Mouse (Mus musculus) MEL (cell line): ENCODE measurements at regions not wholly inside any gene's neighbourhood (a gene's known extent, or its start where the extent isn't known, plus 50 kb on each side); places are given as distances from the start of the nearest gene placed in this dataset.
"Not testable (repeated sequence)": the region's sequence is repeated elsewhere in the genome, so short reads cannot be mapped to it uniquely, and the experiment has no call there.

ENCODE experiments used
- BHLHE40 ChIP-seq: IDR thresholded peaks from 2 replicates; pipeline ENCODE4 v1.6.1; 2012; ENCODE audit warnings: low read depth, mild to moderate bottlenecking, inconsistent platforms, low read length, improper control_type of control experiment, borderline replicate concordance
- CHD2 ChIP-seq: IDR thresholded peaks from 2 replicates; pipeline ENCODE4 v1.6.1; 2011; ENCODE audit warnings: low read length, improper control_type of control experiment
- CTCF ChIP-seq, 3 experiments: IDR thresholded peaks in 2 of 3; conservative IDR thresholded peaks in 1 of 3; 2 replicates each; pipeline ENCODE4 v1.5.1; 2011 to 2012; ENCODE audit warnings: low read length in 3 of 3, low read depth in 2 of 3, mild to moderate bottlenecking in 2 of 3, improper control_type of control experiment in 1 of 3, inconsistent platforms in 1 of 3, mixed read lengths in 1 of 3, moderate library complexity in 1 of 3; ENCODE audit not compliant: control insufficient read depth in 1 of 3, insufficient read depth in 1 of 3, poor library complexity in 1 of 3, severe bottlenecking in 1 of 3
- E2F4 ChIP-seq: IDR thresholded peaks from 2 replicates; pipeline ENCODE4 v1.6.1; 2011; ENCODE audit warnings: low read depth, low read length, improper control_type of control experiment, borderline replicate concordance
- EP300 ChIP-seq, 2 experiments: IDR thresholded peaks; 2 replicates each; pipeline ENCODE4 v1.6.1; 2011; ENCODE audit warnings: improper control_type of control experiment in 2 of 2, low read length in 2 of 2, low read depth in 1 of 2, mild to moderate bottlenecking in 1 of 2
- KAT2A ChIP-seq: conservative IDR thresholded peaks from 2 replicates; pipeline ENCODE4 v1.6.1; 2012; ENCODE audit warnings: low read depth, low read length, improper control_type of control experiment, inconsistent platforms
- MAFK ChIP-seq: IDR thresholded peaks from 2 replicates; pipeline ENCODE4 v1.6.1; 2011; ENCODE audit warnings: low read depth, mild to moderate bottlenecking, low read length, improper control_type of control experiment, borderline replicate concordance
- NELFE ChIP-seq: IDR thresholded peaks from 2 replicates; pipeline ENCODE4 v1.6.1; 2011; ENCODE audit warnings: low read depth, low read length, improper control_type of control experiment
- POLR2A ChIP-seq, 2 experiments: IDR thresholded peaks; 2 replicates each; pipeline ENCODE4 v1.6.1; 2011 to 2012; ENCODE audit warnings: low read length in 2 of 2, mild to moderate bottlenecking in 2 of 2, control low read depth in 1 of 2, improper control_type of control experiment in 1 of 2, low read depth in 1 of 2, moderate library complexity in 1 of 2; ENCODE audit not compliant: control insufficient read depth in 1 of 2, insufficient read depth in 1 of 2, poor library complexity in 1 of 2
- POLR2AphosphoS5 ChIP-seq: IDR thresholded peaks from 2 replicates; pipeline ENCODE4 v1.6.1; 2012; ENCODE audit warnings: low read depth, borderline replicate concordance, mild to moderate bottlenecking, inconsistent platforms, low read length, moderate library complexity, mixed read lengths
- RCOR1 ChIP-seq: IDR thresholded peaks from 2 replicates; pipeline ENCODE4 v1.6.1; 2012; ENCODE audit warnings: low read depth, mild to moderate bottlenecking, inconsistent platforms, low read length, improper control_type of control experiment
- USF1 ChIP-seq: IDR thresholded peaks from 2 replicates; pipeline ENCODE4 v1.6.1; 2014; ENCODE audit warnings: low read depth, mild to moderate bottlenecking, inconsistent platforms, low read length, improper control_type of control experiment, moderate library complexity
- USF2 ChIP-seq, 2 experiments: IDR thresholded peaks; 2 replicates each; pipeline ENCODE4 v1.6.1; 2011 to 2012; ENCODE audit warnings: improper control_type of control experiment in 2 of 2, low read length in 2 of 2, borderline replicate concordance in 1 of 2, inconsistent platforms in 1 of 2, low read depth in 1 of 2, mild to moderate bottlenecking in 1 of 2; ENCODE audit not compliant: insufficient read depth in 1 of 2
- ZC3H11A ChIP-seq: IDR thresholded peaks from 2 replicates; pipeline ENCODE4 v1.6.1; 2012; ENCODE audit warnings: low read depth, mild to moderate bottlenecking, inconsistent platforms, low read length, improper control_type of control experiment

DNA sequence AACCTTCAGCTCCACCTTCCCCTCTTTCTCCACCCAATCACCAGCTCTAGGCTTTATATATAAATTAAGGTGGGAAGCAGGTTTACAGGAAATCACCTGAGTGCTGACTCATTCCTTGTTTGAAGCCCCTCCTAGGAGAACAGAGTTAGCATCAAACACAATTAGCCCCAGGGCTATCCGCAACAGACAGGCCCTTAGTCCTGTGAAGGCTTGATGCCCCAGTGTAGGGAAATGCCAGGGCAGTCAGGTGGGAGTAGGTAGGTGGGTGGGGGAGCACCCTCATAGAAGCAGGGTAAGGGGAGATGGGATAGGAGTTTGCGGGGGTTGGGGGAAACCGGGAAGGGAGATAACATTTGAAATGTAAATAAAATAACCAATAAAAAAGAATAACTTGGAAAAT is 123.2 kb downstream of the Brms1l start:
- not testable (repeated sequence) for TF ChIP-seq POLR2A (IDR thresholded peaks at IDR 0.05; ENCODE audit: control insufficient read depth in 1 of 2, insufficient read depth in 1 of 2, low read depth in 1 of 2, low read length in 2 of 2, poor library complexity in 1 of 2); POLR2AphosphoS5; KAT2A; E2F4; USF2 (IDR thresholded peaks at IDR 0.05; ENCODE audit: borderline replicate concordance in 1 of 2, insufficient read depth in 1 of 2, low read depth in 1 of 2, low read length in 2 of 2); MAFK; USF1; RCOR1; ZC3H11A; EP300 (IDR thresholded peaks at IDR 0.05; ENCODE audit: low read depth in 1 of 2, low read length in 2 of 2); BHLHE40; CTCF (IDR thresholded peaks at IDR 0.05 in 2 of 3, conservative IDR thresholded peaks at IDR 0.05 in 1 of 3; ENCODE audit: control insufficient read depth in 1 of 3, insufficient read depth in 1 of 3, low read depth in 2 of 3, low read length in 3 of 3, poor library complexity in 1 of 3, severe bottlenecking in 1 of 3); CHD2; NELFE
